Mouse (Mus musculus) ES-E14 (cell line): ENCODE measurements around the gene Papss2. TPM values are rescaled to one million over a fixed set of nuclear protein-coding genes. Genes with fewer than 3 reads are reported as not detected.

ENCODE experiments used
- DNase-seq: peaks from one replicate; pipeline ENCODE4 v3.0.0-alpha.2; 2013; ENCODE audit warnings: low read depth, low spot score
- H3K27ac ChIP-seq: 2 replicates; pipeline ENCODE4 v1.5.1; 2012; ENCODE audit warnings: low read depth, mild to moderate bottlenecking, low read length, moderate library complexity, mixed read lengths; ENCODE audit not compliant: poor library complexity, insufficient read depth, severe bottlenecking
- H3K36me3 ChIP-seq: 2 replicates; pipeline ENCODE4 v1.6.1; 2012; ENCODE audit warnings: mild to moderate bottlenecking, low read length, moderate library complexity, mixed read lengths; ENCODE audit not compliant: control insufficient read depth, poor library complexity, insufficient read depth, severe bottlenecking
- H3K4me1 ChIP-seq, 2 experiments: fragments of 150-350 bp in 1 of 2; sonication (generic) in 1 of 2; 2 replicates each; pipeline ENCODE4 v1.6.1; 2012; ENCODE audit warnings: low read length in 2 of 2, mild to moderate bottlenecking in 1 of 2, mixed read lengths in 1 of 2; ENCODE audit not compliant: control insufficient read depth in 2 of 2, insufficient read depth in 2 of 2, poor library complexity in 1 of 2
- H3K4me3 ChIP-seq, 2 experiments: fragments of 150-350 bp in 1 of 2; sonication (generic) in 1 of 2; 2 replicates each; pipeline ENCODE4 v1.5.1; 2012; ENCODE audit warnings: low read length in 2 of 2, low read depth in 1 of 2, mild to moderate bottlenecking in 1 of 2, mixed read lengths in 1 of 2; ENCODE audit not compliant: insufficient read depth in 1 of 2, poor library complexity in 1 of 2, severe bottlenecking in 1 of 2
- H3K9ac ChIP-seq: 2 replicates; pipeline ENCODE4 v1.6.1; 2012; ENCODE audit warnings: low read depth, mild to moderate bottlenecking, low read length, mixed read lengths; ENCODE audit not compliant: poor library complexity, insufficient read depth, severe bottlenecking
- H3K9me3 ChIP-seq: fragments of 150-350 bp; sonication (generic); 2 replicates; pipeline ENCODE4 v1.6.1; 2012; ENCODE audit warnings: low read depth, mild to moderate bottlenecking, low read length; ENCODE audit not compliant: control insufficient read depth, insufficient read depth
- CHD2 ChIP-seq: IDR thresholded peaks from 2 replicates; pipeline ENCODE4 v1.6.1; 2014; ENCODE audit warnings: mild to moderate bottlenecking, low read depth, low read length, inconsistent platforms
- HCFC1 ChIP-seq: IDR thresholded peaks from 2 replicates; pipeline ENCODE4 v1.6.1; 2012; ENCODE audit warnings: low read length, inconsistent platforms, borderline replicate concordance; ENCODE audit not compliant: insufficient read depth
- MAFK ChIP-seq: IDR thresholded peaks from 2 replicates; pipeline ENCODE4 v1.6.1; 2014; ENCODE audit warnings: mild to moderate bottlenecking, low read depth, low read length, inconsistent platforms; ENCODE audit not compliant: insufficient read depth
- ZC3H11A ChIP-seq: IDR thresholded peaks from 2 replicates; pipeline ENCODE4 v1.6.1; 2012; ENCODE audit warnings: low read depth, mild to moderate bottlenecking, inconsistent platforms, low read length, borderline replicate concordance
- ZNF384 ChIP-seq: IDR thresholded peaks from 2 replicates; pipeline ENCODE4 v1.6.1; 2012; ENCODE audit warnings: low read depth, low read length, inconsistent platforms
- in situ Hi-C, 2 experiments: fragments of 600-800 bp; cut with MboI; formaldehyde crosslinking; loops; one replicate each; pipeline ENCODE4 v1.15.1; 2025; ENCODE audit warnings: low sequenced_read_pairs in 2 of 2, inconsistent platforms in 1 of 2; ENCODE audit not compliant: unreplicated experiment in 2 of 2
- total RNA-seq: library from RNA; depleted of rRNA; stranded (reverse); fragments of 300-350 nt; gene quantifications from 2 replicates; pipeline ENCODE4 v1.2.3, GENCODE M21; 2012

The Papss2 gene
- total RNA-seq, 1 experiment, result 1.7 TPM

DNA sequence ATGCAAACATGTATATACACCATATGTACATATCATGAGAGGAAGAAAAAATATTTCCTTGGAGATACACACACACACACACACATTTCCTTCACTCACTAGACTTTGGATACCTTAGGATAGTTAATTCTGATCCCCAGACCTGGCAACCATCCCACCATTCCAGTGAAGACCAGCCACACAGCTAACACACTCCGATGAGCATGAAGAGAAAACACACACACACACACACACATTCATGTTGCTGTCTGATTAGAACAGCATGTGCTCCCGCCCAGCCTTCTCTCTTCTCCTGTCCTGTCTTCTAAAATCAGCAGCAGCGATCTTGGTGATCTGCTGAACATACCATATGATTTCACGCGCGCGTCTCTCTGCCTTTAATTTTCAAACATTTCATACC, 2.8 kb upstream of the Papss2 start:
- in situ Hi-C loops, result no loop called here
- H3K4me1 ChIP-seq, result 0 out of 4 replicates have a peak, but pooled peaks cover 0 to 3% of the 10 kb centered on the region in 2 experiments
- no peak for DNase-seq
- no peak overlapping the region for H3K27ac ChIP-seq
- H3K9me3 ChIP-seq, result no peaks in the 10 kb centered on the region
- no peaks in the 10 kb centered on the region for H3K36me3 ChIP-seq
- H3K4me3 ChIP-seq, result no peak overlapping the region
- H3K9ac ChIP-seq, result no peak overlapping the region
- TF ChIP-seq MAFK, result no peak
- no peak for TF ChIP-seq HCFC1
- TF ChIP-seq ZC3H11A, result no peak
- no peak for TF ChIP-seq ZNF384
- no peak for TF ChIP-seq CHD2

DNA sequence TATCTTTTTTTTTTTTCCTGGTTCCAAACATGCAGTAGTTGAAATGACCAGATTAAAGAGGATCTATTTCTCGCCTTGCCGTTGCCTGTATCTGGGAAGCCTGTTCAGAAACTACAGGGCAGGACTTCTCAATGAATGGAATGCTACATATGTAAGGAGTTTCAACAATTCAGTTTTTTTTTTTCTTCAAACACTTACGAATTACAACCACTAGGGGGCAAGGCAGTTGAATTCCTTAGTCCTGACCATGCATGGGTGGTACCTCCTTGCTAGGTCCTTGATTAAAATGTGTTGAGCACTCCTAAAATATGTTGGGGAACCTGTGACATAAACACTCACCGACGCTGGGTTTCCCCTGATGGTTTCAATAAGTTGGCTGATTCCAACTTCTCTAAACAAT, 1.7 kb upstream of the Papss2 start:
- Histone ChIP-seq H3K9ac (no peak overlapping the region), H3K27ac (no peak overlapping the region), H3K4me3 (no peak overlapping the region), H3K4me1 (no peaks in the 10 kb centered on the region), H3K9me3 (no peaks in the 10 kb centered on the region), H3K36me3 (no peaks in the 10 kb centered on the region)
- peak; percentile 43 for DNase-seq
- in situ Hi-C loops, result no loop called here
- TF ChIP-seq MAFK (no peak), ZNF384 (peak; percentile 96), ZC3H11A (no peak), CHD2 (no peak)

DNA sequence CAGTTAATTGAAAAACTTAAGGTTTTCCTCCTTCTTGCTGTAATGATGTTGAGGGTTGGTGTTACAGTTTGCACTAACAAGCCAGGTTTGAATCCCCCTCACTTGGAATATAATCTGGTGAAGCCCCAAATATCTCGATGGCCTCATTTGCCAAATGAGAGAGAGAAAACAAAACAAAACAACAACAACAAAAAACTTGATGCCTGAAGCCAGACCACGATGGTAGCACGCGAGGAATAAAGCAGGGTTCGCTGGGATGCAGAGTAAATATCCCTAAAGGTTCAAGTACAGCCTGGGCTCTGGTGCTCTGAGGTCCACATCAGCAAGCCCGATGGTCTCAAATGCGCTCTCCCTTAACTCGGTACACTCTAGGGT, 472 bp upstream of the Papss2 start:
- H3K9me3 ChIP-seq, result no peaks in the 10 kb centered on the region
- peak overlapping the region; percentile 76 to 90 for H3K4me3 ChIP-seq
- no peaks in the 10 kb centered on the region for H3K4me1 ChIP-seq
- TF ChIP-seq ZC3H11A (no peak), HCFC1 (no peak), CHD2 (no peak), MAFK (no peak), ZNF384 (no peak)
- H3K9ac ChIP-seq, result peak overlapping the region; percentile 65; the same call in 1 of the 2 replicates
- H3K27ac ChIP-seq, result no peak overlapping the region
- in situ Hi-C loops, result no loop called here
- H3K36me3 ChIP-seq, result no peaks in the 10 kb centered on the region
- no peak for DNase-seq

DNA sequence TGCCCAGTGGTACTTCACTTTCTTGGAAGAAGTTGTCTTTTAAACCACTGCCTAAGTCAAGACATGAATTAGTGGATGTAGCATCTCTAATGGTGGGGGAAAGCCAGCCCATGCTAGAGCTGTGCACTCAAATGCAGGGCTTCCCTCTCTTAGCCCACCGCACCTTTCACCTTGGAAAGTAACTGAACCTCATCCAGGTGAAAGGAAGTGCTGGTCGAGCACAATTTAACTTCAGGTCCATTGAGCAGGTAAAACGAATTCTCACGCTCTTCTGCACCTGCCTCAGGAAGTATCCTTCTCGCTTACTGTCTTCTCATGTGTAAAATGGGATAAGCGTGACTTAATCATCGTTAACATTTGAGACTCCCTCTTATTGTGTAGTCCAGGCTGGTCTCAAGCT, 3.4 kb downstream of the Papss2 start:
- no peaks in the 10 kb centered on the region for H3K4me1 ChIP-seq
- no peak for TF ChIP-seq ZNF384
- TF ChIP-seq HCFC1, result no peak
- no peak for TF ChIP-seq MAFK
- no peak for TF ChIP-seq ZC3H11A
- no peak for TF ChIP-seq CHD2
- H3K9ac ChIP-seq, result no peak overlapping the region
- in situ Hi-C loops, result no loop called here
- H3K4me3 ChIP-seq, result no peak overlapping the region
- no peaks in the 10 kb centered on the region for H3K36me3 ChIP-seq
- DNase-seq, result no peak
- no peaks in the 10 kb centered on the region for H3K9me3 ChIP-seq
- H3K27ac ChIP-seq, result no peak overlapping the region

DNA sequence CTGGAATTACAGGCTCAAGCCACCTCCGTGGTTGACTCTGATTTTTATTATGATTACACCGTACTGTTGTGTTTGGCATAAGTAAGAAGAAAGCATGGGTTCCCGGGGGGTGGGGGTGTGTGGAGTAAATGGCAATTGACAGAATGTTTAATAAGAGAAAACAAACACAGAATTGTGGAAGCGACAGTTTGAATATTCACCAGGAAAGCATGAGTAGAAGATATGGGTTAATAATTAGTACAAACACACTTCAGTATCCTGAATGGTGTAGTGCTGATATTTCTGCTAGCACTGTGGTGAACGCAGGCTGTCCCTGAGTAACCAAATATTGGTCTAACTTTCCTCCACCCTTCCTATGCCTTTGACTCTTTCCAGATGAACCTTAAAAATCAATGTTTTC, 3.8 kb downstream of the Papss2 start:
- Histone ChIP-seq H3K27ac (no peak overlapping the region), H3K4me1 (no peaks in the 10 kb centered on the region), H3K4me3 (no peak overlapping the region), H3K9me3 (no peaks in the 10 kb centered on the region), H3K9ac (no peak overlapping the region), H3K36me3 (no peaks in the 10 kb centered on the region)
- in situ Hi-C loops, result no loop called here
- no peak for DNase-seq
- TF ChIP-seq CHD2, result no peak
- TF ChIP-seq ZNF384, result no peak
- TF ChIP-seq HCFC1, result no peak
- no peak for TF ChIP-seq ZC3H11A
- no peak for TF ChIP-seq MAFK
